Mouse (Mus musculus) CH12.LX (cell line): ENCODE results near the gene Sfmbt1. TPM values are rescaled to one million over a fixed set of nuclear protein-coding genes. Genes with fewer than 3 reads are reported as not detected.

Source experiments
- DNase-seq: peaks from one replicate; pipeline ENCODE4 v3.0.0-alpha.2; 2013; ENCODE audit errors: extremely low read depth
- H3K27ac ChIP-seq: 2 replicates; pipeline ENCODE4 v1.5.1; 2012; ENCODE audit warnings: low read depth, mild to moderate bottlenecking, control low read depth, moderate library complexity; ENCODE audit not compliant: insufficient read depth
- H3K27me3 ChIP-seq: replicated peaks from 2 replicates; pipeline ENCODE3; 2012; ENCODE audit warnings: inconsistent platforms
- H3K36me3 ChIP-seq, 2 experiments: replicated peaks in 1 of 2; 2 replicates each; pipeline versions ENCODE3 to v1.6.1; 2012; ENCODE audit warnings: inconsistent platforms in 1 of 2, low read length in 1 of 2, mild to moderate bottlenecking in 1 of 2, mixed read lengths in 1 of 2, moderate library complexity in 1 of 2; ENCODE audit not compliant: control insufficient read depth in 1 of 2, insufficient read depth in 1 of 2
- H3K4me1 ChIP-seq, 2 experiments: 2 replicates each; pipeline ENCODE4 v1.6.1; 2012; ENCODE audit warnings: inconsistent platforms in 1 of 2, moderate library complexity in 1 of 2; ENCODE audit not compliant: insufficient read depth in 2 of 2, control insufficient read depth in 1 of 2
- H3K4me2 ChIP-seq: 2 replicates; pipeline ENCODE4 v1.6.1; 2012; ENCODE audit warnings: low read depth, mild to moderate bottlenecking, control low read depth; ENCODE audit not compliant: poor library complexity, insufficient read depth, severe bottlenecking
- H3K4me3 ChIP-seq, 3 experiments: fragments of 150-350 bp in 1 of 3; sonication (generic) in 1 of 3; replicated peaks in 1 of 3; 2 replicates each; pipeline versions ENCODE3 to v1.5.1; 2011 to 2012; ENCODE audit warnings: low read depth in 2 of 3, low read length in 2 of 3, mild to moderate bottlenecking in 2 of 3, moderate library complexity in 2 of 3, control low read depth in 1 of 3, improper control_type of control experiment in 1 of 3, inconsistent platforms in 1 of 3, mixed read lengths in 1 of 3; ENCODE audit not compliant: poor library complexity in 1 of 3
- H3K79me2 ChIP-seq: replicated peaks from 2 replicates; pipeline ENCODE4 v1.6.1; 2012; ENCODE audit warnings: mild to moderate bottlenecking, moderate library complexity; ENCODE audit not compliant: control insufficient read depth, poor library complexity, insufficient read depth, severe bottlenecking; ENCODE audit errors: extremely low read depth
- H3K9ac ChIP-seq: 2 replicates; pipeline ENCODE4 v1.6.1; 2012; ENCODE audit warnings: low read depth, mild to moderate bottlenecking, control low read depth, moderate library complexity; ENCODE audit not compliant: insufficient read depth
- H3K9me3 ChIP-seq: replicated peaks from 2 replicates; pipeline ENCODE3; 2012; ENCODE audit warnings: low read length, inconsistent platforms, mixed read lengths
- CTCF ChIP-seq, 2 experiments: IDR thresholded peaks in 1 of 2; conservative IDR thresholded peaks in 1 of 2; 2 replicates each; pipeline ENCODE4 v1.5.1; 2011 to 2012; ENCODE audit warnings: low read depth in 2 of 2, low read length in 2 of 2, improper control_type of control experiment in 1 of 2, inconsistent platforms in 1 of 2, mild to moderate bottlenecking in 1 of 2, moderate library complexity in 1 of 2
- E2F4 ChIP-seq: IDR thresholded peaks from 2 replicates; pipeline ENCODE4 v1.6.1; 2011; ENCODE audit warnings: low read depth, low read length, improper control_type of control experiment; ENCODE audit not compliant: insufficient replicate concordance
- ETS1 ChIP-seq: conservative IDR thresholded peaks from 2 replicates; pipeline ENCODE4 v1.6.1; 2012; ENCODE audit warnings: low read depth, mild to moderate bottlenecking, inconsistent platforms, low read length, improper control_type of control experiment, moderate library complexity
- GABPA ChIP-seq: IDR thresholded peaks from 2 replicates; pipeline ENCODE4 v1.6.1; 2012; ENCODE audit warnings: low read depth, low read length, improper control_type of control experiment, inconsistent platforms; ENCODE audit not compliant: insufficient replicate concordance
- HCFC1 ChIP-seq: IDR thresholded peaks from 2 replicates; pipeline ENCODE4 v1.6.1; 2012; ENCODE audit warnings: low read depth, mild to moderate bottlenecking, inconsistent platforms, low read length, improper control_type of control experiment
- JUND ChIP-seq: conservative IDR thresholded peaks from 2 replicates; pipeline ENCODE4 v1.6.1; 2011; ENCODE audit warnings: low read depth, low read length, improper control_type of control experiment
- KAT2A ChIP-seq: IDR thresholded peaks from 2 replicates; pipeline ENCODE4 v1.6.1; 2012; ENCODE audit warnings: low read length, improper control_type of control experiment, inconsistent platforms; ENCODE audit not compliant: insufficient replicate concordance
- MAX ChIP-seq: IDR thresholded peaks from 2 replicates; pipeline ENCODE4 v1.6.1; 2011; ENCODE audit warnings: low read length, improper control_type of control experiment
- NELFE ChIP-seq: IDR thresholded peaks from 2 replicates; pipeline ENCODE4 v1.6.1; 2011; ENCODE audit warnings: low read depth, low read length, improper control_type of control experiment
- NRF1 ChIP-seq: IDR thresholded peaks from 2 replicates; pipeline ENCODE4 v1.6.1; 2014; ENCODE audit warnings: low read depth, mild to moderate bottlenecking, inconsistent platforms, low read length, improper control_type of control experiment, moderate library complexity
- PAX5 ChIP-seq: IDR thresholded peaks from 2 replicates; pipeline ENCODE4 v1.6.1; 2012; ENCODE audit warnings: low read length, inconsistent platforms, mixed read lengths
- SIN3A ChIP-seq: IDR thresholded peaks from 2 replicates; pipeline ENCODE4 v1.6.1; 2012; ENCODE audit warnings: low read length, improper control_type of control experiment, inconsistent platforms
- TBP ChIP-seq: conservative IDR thresholded peaks from 2 replicates; pipeline ENCODE4 v1.6.1; 2011; ENCODE audit warnings: low read depth, low read length, improper control_type of control experiment
- TCF12 ChIP-seq: IDR thresholded peaks from 2 replicates; pipeline ENCODE4 v1.6.1; 2014; ENCODE audit warnings: low read depth, mild to moderate bottlenecking, inconsistent platforms, low read length, improper control_type of control experiment
- ZC3H11A ChIP-seq: IDR thresholded peaks from 2 replicates; pipeline ENCODE4 v1.6.1; 2012; ENCODE audit warnings: low read depth, mild to moderate bottlenecking, inconsistent platforms, low read length, improper control_type of control experiment
- ZKSCAN1 ChIP-seq: IDR thresholded peaks from 2 replicates; pipeline ENCODE4 v1.6.1; 2012; ENCODE audit warnings: low read depth, inconsistent platforms, low read length, improper control_type of control experiment, borderline replicate concordance
- ZMIZ1 ChIP-seq: IDR thresholded peaks from 2 replicates; pipeline ENCODE4 v1.6.1; 2012; ENCODE audit warnings: low read depth, mild to moderate bottlenecking, inconsistent platforms, low read length, improper control_type of control experiment
- dilution Hi-C: fragments of 300-500 bp; cut with MboI; formaldehyde crosslinking; loops from 2 replicates; pipeline ENCODE4 v1.14.3; 2020; ENCODE audit warnings: low sequenced_read_pairs; ENCODE audit not compliant: extremely low pct_unique_long_range_greater_than_20kb, extremely low pct_ligation_motif_present
- in situ Hi-C: fragments of 300-500 bp; cut with MboI; formaldehyde crosslinking; loops from 3 replicates; pipeline ENCODE4 v1.14.3; 2019; ENCODE audit warnings: low sequenced_read_pairs, low pct_ligation_motif_present, low pct_unique_long_range_greater_than_20kb, mixed read lengths
- polyA plus RNA-seq: library from polyadenylated mRNA; unstranded; fragments of >175 nt; gene quantifications from 2 replicates; pipeline ENCODE4 v1.2.1, GENCODE M21; 2012; ENCODE audit warnings: low read depth; ENCODE audit not compliant: insufficient read length
- total RNA-seq, 2 experiments: library from RNA; depleted of rRNA; stranded (reverse); fragments of 300-350 nt in 1 of 2; fragments of >200 nt in 1 of 2; gene quantifications; 2 replicates each; pipeline ENCODE4 v1.2.3; 2012 to 2014

Gene Sfmbt1
- total and polyA plus RNA-seq, 3 experiments, result 2.4 to 6.0 (median 5.1) TPM

GRCm38 (mm10) chr14:30870206-30871147, 155.8 kb downstream of the Sfmbt1 start:
- H3K4me2 ChIP-seq, result no peak overlapping the region
- no peak overlapping the region for H3K27ac ChIP-seq
- TF ChIP-seq ZMIZ1 (no peak), ZKSCAN1 (no peak), MAX (no peak), HCFC1 (no peak), TCF12 (no peak), GABPA (no peak), KAT2A (no peak), PAX5 (no peak), SIN3A (no peak), E2F4 (no peak), ETS1 (no peak), ZC3H11A (no peak), TBP (no peak), CTCF (conservative IDR thresholded peaks at IDR 0.05 in 1 of 2, IDR thresholded peaks at IDR 0.05 in 1 of 2; ENCODE audit: low read depth in 2 of 2, low read length in 2 of 2) (no peak), NELFE (no peak), NRF1 (no peak), JUND (no peak)
- H3K4me3 ChIP-seq, result no peak overlapping the region
- H3K4me1 ChIP-seq, result peaks cover 0 to 8% of the 10 kb centered on the region in 2 experiments; a peak in 2 of 4 replicates
- dilution Hi-C loops (no loop called here), in situ Hi-C loops (loop anchor here (5.0 kb wide), 1 partner anchor 178 kb away; no protein-coding TSS in a partner anchor)
- no peaks in the 10 kb centered on the region for H3K9me3 ChIP-seq
- no peaks in the 10 kb centered on the region for H3K27me3 ChIP-seq
- no peak for DNase-seq
- H3K79me2 ChIP-seq, result no peaks in the 10 kb centered on the region
- peaks cover 49 to 96% of the 10 kb centered on the region in 2 experiments for H3K36me3 ChIP-seq
- no peak overlapping the region for H3K9ac ChIP-seq

Other genes starting within 250 kb of the Sfmbt1 start
- 20.1 TPM in 2 replicates for gene Dcp1a, start 235.3 kb upstream of the Sfmbt1 start, total RNA-seq (2012; rRNA removed)
- 18.3 TPM in 2 replicates for gene Dcp1a, start 235.3 kb upstream of the Sfmbt1 start, total RNA-seq (2014; rRNA removed)
- 25.4 and 26.9 TPM in 2 replicates for gene Dcp1a, start 235.3 kb upstream of the Sfmbt1 start, polyA plus RNA-seq
- gene Cacna1d, start 223.4 kb upstream of the Sfmbt1 start, total RNA-seq (2012; rRNA removed), result 0.04 and 0.17 TPM in 2 replicates
- gene Cacna1d, start 223.4 kb upstream of the Sfmbt1 start, total RNA-seq (2014; rRNA removed), result 0.08 and 0.14 TPM in 2 replicates
- 0.63 and 0.66 TPM in 2 replicates for gene Cacna1d, start 223.4 kb upstream of the Sfmbt1 start, polyA plus RNA-seq
- 432 and 450 TPM in 2 replicates for gene Tkt, start 166.5 kb upstream of the Sfmbt1 start, total RNA-seq (2012; rRNA removed)
- 420 and 456 TPM in 2 replicates for gene Tkt, start 166.5 kb upstream of the Sfmbt1 start, total RNA-seq (2014; rRNA removed)
- 735 and 837 TPM in 2 replicates for gene Tkt, start 166.5 kb upstream of the Sfmbt1 start, polyA plus RNA-seq
- 109 and 110 TPM in 2 replicates for gene Prkcd, start 88.6 kb upstream of the Sfmbt1 start, total RNA-seq (2012; rRNA removed)
- gene Prkcd, start 88.6 kb upstream of the Sfmbt1 start, total RNA-seq (2014; rRNA removed), result 119 and 122 TPM in 2 replicates
- gene Prkcd, start 88.6 kb upstream of the Sfmbt1 start, polyA plus RNA-seq, result 186 and 189 TPM in 2 replicates
- 12.0 and 13.5 TPM in 2 replicates for gene Rft1, start 60.5 kb upstream of the Sfmbt1 start, total RNA-seq (2012; rRNA removed)
- gene Rft1, start 60.5 kb upstream of the Sfmbt1 start, total RNA-seq (2014; rRNA removed), result 25.8 and 26.0 TPM in 2 replicates
- gene Rft1, start 60.5 kb upstream of the Sfmbt1 start, polyA plus RNA-seq, result 15.3 and 17.7 TPM in 2 replicates
- 15.7 and 19.4 TPM in 2 replicates for gene Tmem110, start 110.7 kb downstream of the Sfmbt1 start, total RNA-seq (2012; rRNA removed)
- 10.3 and 10.4 TPM in 2 replicates for gene Tmem110, start 110.7 kb downstream of the Sfmbt1 start, total RNA-seq (2014; rRNA removed)
- gene Tmem110, start 110.7 kb downstream of the Sfmbt1 start, polyA plus RNA-seq, result 25.1 and 26.2 TPM in 2 replicates
- 0.29 and 0.30 TPM in 2 replicates for gene Mustn1, start 164.4 kb downstream of the Sfmbt1 start, total RNA-seq (2012; rRNA removed)
- gene Mustn1, start 164.4 kb downstream of the Sfmbt1 start, total RNA-seq (2014; rRNA removed), result 0.19 TPM in 1 of 2 replicates, not detected in the other
- gene Mustn1, start 164.4 kb downstream of the Sfmbt1 start, polyA plus RNA-seq, result 0.33 and 0.44 TPM in 2 replicates
- not detected in 2 replicates for gene Itih4, start 171.6 kb downstream of the Sfmbt1 start, total RNA-seq (2012; rRNA removed)
- gene Itih4, start 171.6 kb downstream of the Sfmbt1 start, total RNA-seq (2014; rRNA removed), result not detected in 2 replicates
- not detected in 2 replicates for gene Itih4, start 171.6 kb downstream of the Sfmbt1 start, polyA plus RNA-seq
- not detected in 2 replicates for gene Itih3, start 208.9 kb downstream of the Sfmbt1 start, total RNA-seq (2012; rRNA removed)
- not detected in 2 replicates for gene Itih3, start 208.9 kb downstream of the Sfmbt1 start, total RNA-seq (2014; rRNA removed)
- gene Itih3, start 208.9 kb downstream of the Sfmbt1 start, polyA plus RNA-seq, result not detected in 2 replicates
- gene Itih1, start 228.4 kb downstream of the Sfmbt1 start, total RNA-seq (2012; rRNA removed), result 0.04 TPM in 1 of 2 replicates, not detected in the other
- gene Itih1, start 228.4 kb downstream of the Sfmbt1 start, total RNA-seq (2014; rRNA removed), result not detected in 2 replicates
- not detected in 2 replicates for gene Itih1, start 228.4 kb downstream of the Sfmbt1 start, polyA plus RNA-seq
- 15.5 and 17.4 TPM in 2 replicates for gene Nek4, start 236.5 kb downstream of the Sfmbt1 start, total RNA-seq (2012; rRNA removed)
- 17.1 and 17.5 TPM in 2 replicates for gene Nek4, start 236.5 kb downstream of the Sfmbt1 start, total RNA-seq (2014; rRNA removed)
- 17.6 and 18.3 TPM in 2 replicates for gene Nek4, start 236.5 kb downstream of the Sfmbt1 start, polyA plus RNA-seq